Mouse (Mus musculus): ENCODE measurements around the gene Hcn2.

DNA sequence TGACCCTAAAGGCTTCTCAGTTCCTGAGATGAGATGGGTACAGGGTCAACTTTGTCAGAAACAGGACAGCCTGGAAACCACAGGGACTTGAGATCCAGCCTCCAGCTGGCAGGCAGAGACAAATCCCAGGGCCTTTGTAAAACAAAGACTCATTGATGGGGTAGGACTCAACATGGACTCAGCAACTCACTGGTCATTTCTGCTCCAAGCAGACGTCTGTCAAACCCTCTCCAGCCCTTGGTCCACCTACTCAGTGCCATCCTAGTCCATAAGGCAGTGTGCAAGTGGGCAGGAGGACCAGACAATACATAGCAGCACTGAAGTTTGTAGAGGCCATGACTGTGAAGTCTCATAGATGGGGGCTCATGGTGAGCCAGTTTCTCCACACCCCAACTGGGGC lies 3.3 kb upstream of the Hcn2 start:
- TF ChIP-seq CTCF (IDR thresholded peaks at IDR 0.05; ENCODE audit: low read depth, low read length) = no peak
- no peak for TF ChIP-seq POLR2A (IDR thresholded peaks at IDR 0.05; ENCODE audit: extremely low read depth, insufficient read depth, low read length)

All from liver, adult 2 months (tissue).